Mouse (Mus musculus): ENCODE measurements at regions not wholly inside any gene's neighbourhood (a gene's known extent, or its start where the extent isn't known, plus 50 kb on each side); places are given as distances from the start of the nearest gene placed in this dataset.

GRCm38 (mm10) chr9:47353972-47354371 lies 176.0 kb upstream of the Cadm1 start:
- DNase-seq = no peak

GRCm38 (mm10) chr9:47354423-47354822 lies 175.6 kb upstream of the Cadm1 start:
- no peak for DNase-seq

- DNase-seq = no peak
Observed at GRCm38 (mm10) chr9:47354866-47355265, 175.1 kb upstream of the Cadm1 start.

GRCm38 (mm10) chr9:47357756-47358399 lies 172.1 kb upstream of the Cadm1 start:
- peak; percentile 6 to 41 for DNase-seq

- DNase-seq = no peak
Observed at GRCm38 (mm10) chr9:47358400-47358767, 171.6 kb upstream of the Cadm1 start.

- DNase-seq = no peak
Observed at GRCm38 (mm10) chr9:47363086-47363485, 166.9 kb upstream of the Cadm1 start.

- DNase-seq = no peak
Observed at GRCm38 (mm10) chr9:47364762-47365161, 165.2 kb upstream of the Cadm1 start.

- DNase-seq = no peak
Observed at GRCm38 (mm10) chr9:47367266-47367957, 162.6 kb upstream of the Cadm1 start.

- DNase-seq = no peak
Observed at GRCm38 (mm10) chr9:47368015-47368901, 161.7 kb upstream of the Cadm1 start.

GRCm38 (mm10) chr9:47372296-47372695 lies 157.7 kb upstream of the Cadm1 start:
- no peak for DNase-seq

GRCm38 (mm10) chr9:47374086-47374485 lies 155.9 kb upstream of the Cadm1 start:
- no peak for DNase-seq

GRCm38 (mm10) chr9:47376645-47377044 lies 153.3 kb upstream of the Cadm1 start:
- no peak for DNase-seq

- DNase-seq = no peak
Observed at GRCm38 (mm10) chr9:47378541-47378940, 151.4 kb upstream of the Cadm1 start.

GRCm38 (mm10) chr9:47380361-47380760 lies 149.6 kb upstream of the Cadm1 start:
- DNase-seq = no peak

GRCm38 (mm10) chr9:47384185-47384854 lies 145.7 kb upstream of the Cadm1 start:
- no peak for DNase-seq

- no peak for DNase-seq
Observed at GRCm38 (mm10) chr9:47386646-47387045, 143.3 kb upstream of the Cadm1 start.

- no peak for DNase-seq
Observed at GRCm38 (mm10) chr9:47387221-47387620, 142.8 kb upstream of the Cadm1 start.

- DNase-seq = no peak
Observed at GRCm38 (mm10) chr9:47387716-47388300, 142.2 kb upstream of the Cadm1 start.

GRCm38 (mm10) chr9:47389901-47390300 lies 140.1 kb upstream of the Cadm1 start:
- no peak for DNase-seq

- DNase-seq = no peak
Observed at GRCm38 (mm10) chr9:47391669-47392068, 138.3 kb upstream of the Cadm1 start.

GRCm38 (mm10) chr9:47399598-47399997 lies 130.4 kb upstream of the Cadm1 start:
- no peak for DNase-seq

GRCm38 (mm10) chr9:47400117-47400823 lies 129.7 kb upstream of the Cadm1 start:
- DNase-seq = no peak
